Mouse (Mus musculus): ENCODE data around the gene Meiob.

Meiob gene

GRCm38 (mm10) chr17:24821351-24822280 is 17.5 kb downstream of the Meiob start:
- no peak for DNase-seq (ENCODE audit: low spot score in 2 of 2)

GRCm38 (mm10) chr17:24839842-24840241 is 35.8 kb downstream of the Meiob start, which contains the start of gene Hagh:
Gene Hagh (plus strand): TSS chr17:24840143.
- DNase-seq (ENCODE audit: low spot score in 2 of 2), result no peak

GRCm38 (mm10) chr17:24840341-24840740 is 36.3 kb downstream of the Meiob start:
- no peak for DNase-seq (ENCODE audit: low spot score in 2 of 2)

GRCm38 (mm10) chr17:24841133-24841532 is 37.0 kb downstream of the Meiob start:
- no peak for DNase-seq (ENCODE audit: low spot score in 2 of 2)

- no peak for DNase-seq (ENCODE audit: low spot score in 2 of 2)
Measured at GRCm38 (mm10) chr17:24842631-24843030, 38.5 kb downstream of the Meiob start.

GRCm38 (mm10) chr17:24844525-24844924 is 40.4 kb downstream of the Meiob start:
- DNase-seq (ENCODE audit: low spot score in 2 of 2), result no peak

- no peak for DNase-seq (ENCODE audit: low spot score in 2 of 2)
Measured at GRCm38 (mm10) chr17:24847386-24847785, 43.3 kb downstream of the Meiob start.

- no peak for DNase-seq (ENCODE audit: low spot score in 2 of 2)
Measured at GRCm38 (mm10) chr17:24848600-24849031, 44.5 kb downstream of the Meiob start.

GRCm38 (mm10) chr17:24849733-24850064 is 45.6 kb downstream of the Meiob start:
- DNase-seq (ENCODE audit: low spot score in 2 of 2), result no peak

- DNase-seq (ENCODE audit: low spot score in 2 of 2), result peak; percentile 97
Measured at GRCm38 (mm10) chr17:24850065-24850772, 46.1 kb downstream of the Meiob start, which contains the start of gene Fahd1. Gene Fahd1 (minus strand): TSS chr17:24850364.

- no peak for DNase-seq (ENCODE audit: low spot score in 2 of 2)
Measured at GRCm38 (mm10) chr17:24850773-24851127, 46.7 kb downstream of the Meiob start.

GRCm38 (mm10) chr17:24851381-24852125 is 47.5 kb downstream of the Meiob start:
- no peak for DNase-seq (ENCODE audit: low spot score in 2 of 2)

- no peak for DNase-seq (ENCODE audit: low spot score in 2 of 2)
Measured at GRCm38 (mm10) chr17:24855838-24856464, 51.9 kb downstream of the Meiob start.

- no peak for DNase-seq (ENCODE audit: low spot score in 2 of 2)
Measured at GRCm38 (mm10) chr17:24856589-24856988, 52.5 kb downstream of the Meiob start.

- DNase-seq (ENCODE audit: low spot score in 2 of 2), result no peak
Measured at GRCm38 (mm10) chr17:24857831-24858470, 53.9 kb downstream of the Meiob start.

- DNase-seq (ENCODE audit: low spot score in 2 of 2), result no peak
Measured at GRCm38 (mm10) chr17:24858967-24859366, 54.9 kb downstream of the Meiob start.

- DNase-seq (ENCODE audit: low spot score in 2 of 2), result no peak
Measured at GRCm38 (mm10) chr17:24860076-24860475, 56.0 kb downstream of the Meiob start.

GRCm38 (mm10) chr17:24861785-24862184 is 57.7 kb downstream of the Meiob start:
- no peak for DNase-seq (ENCODE audit: low spot score in 2 of 2)

GRCm38 (mm10) chr17:24865776-24866175 is 61.7 kb downstream of the Meiob start, which contains the start of gene Igfals:
Gene Igfals (plus strand): TSS chr17:24865997.
- DNase-seq (ENCODE audit: low spot score in 2 of 2), result no peak

GRCm38 (mm10) chr17:24867914-24868313 is 63.8 kb downstream of the Meiob start:
- DNase-seq (ENCODE audit: low spot score in 2 of 2), result peak in 1 of 2 experiments; percentile 52
